Mouse (Mus musculus): ENCODE results near the gene Hoxd12. TPM values are rescaled to one million over a fixed set of nuclear protein-coding genes. Genes with fewer than 3 reads are reported as not detected.
A peak's percentile ranks its signal among the peaks of the same experiment; 100 is the strongest.

The Hoxd12 gene
- polyA plus RNA-seq, 2 experiments, result 0.10 TPM; not detected in 1

DNA sequence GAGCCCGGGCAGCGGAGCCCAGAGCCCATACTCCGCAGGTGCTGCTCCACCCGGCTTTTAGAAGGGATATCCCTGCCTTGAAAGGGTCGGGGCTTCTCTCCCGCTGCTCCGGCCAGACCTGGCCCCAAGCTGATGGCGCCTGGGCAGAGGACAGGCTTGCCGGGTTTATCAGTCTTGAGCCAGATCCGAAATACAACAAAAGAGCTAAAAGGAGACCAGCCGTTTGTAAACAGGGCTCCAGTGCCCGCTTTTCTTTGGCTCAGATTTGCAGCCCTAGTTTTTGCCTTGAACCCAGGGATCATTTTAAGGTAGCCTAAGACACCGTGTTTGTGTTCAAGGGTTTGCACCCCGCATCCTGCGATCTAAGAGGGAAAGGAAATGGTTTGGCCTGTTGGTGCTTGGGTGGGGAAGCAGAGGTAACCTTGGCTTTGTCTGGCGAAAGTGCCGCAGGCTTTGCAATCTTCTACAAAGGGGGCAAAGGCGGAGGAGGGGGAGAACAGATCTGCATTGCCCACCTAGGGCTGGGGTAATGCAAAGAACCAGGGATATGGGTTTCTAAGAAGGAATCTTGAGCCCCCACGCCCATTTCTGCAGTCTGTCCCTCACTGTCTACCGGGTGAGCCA is 18.1 kb downstream of the Hoxd12 start:
- Histone ChIP-seq H3K4me2 (ENCODE audit: low read depth) (no peak overlapping the region), H3K9me3 (ENCODE audit: control insufficient read depth, low read length) (no peaks in the 10 kb centered on the region), H3K9ac (replicated peaks) (no peak overlapping the region), H3K27ac (no peak overlapping the region), H3K4me1 (replicated peaks; ENCODE audit: control insufficient read depth in 2 of 2, insufficient read depth in 2 of 2, low read length in 1 of 2) (no peaks in the 10 kb centered on the region), H3K27me3 (ENCODE audit: control insufficient read depth, insufficient read depth, low read length) (peaks cover 100% of the 10 kb centered on the region), H3K4me3 (ENCODE audit: insufficient read depth in 1 of 2, low read depth in 2 of 2, low read length in 2 of 2) (no peak overlapping the region), H3K36me3 (replicated peaks; ENCODE audit: control insufficient read depth, insufficient read depth, low read depth) (no peaks in the 10 kb centered on the region)
- no peak for DNase-seq (ENCODE audit: low read depth in 3 of 3, low spot score in 3 of 3)
- WGBS (ENCODE audit: insufficient replicate concordance), result 2% methylated on average over 20 of the region's 20 CpGs
- no peak for TF ChIP-seq CTCF (IDR thresholded peaks at IDR 0.05; ENCODE audit: low read depth)
- no peak for TF ChIP-seq EP300 (IDR thresholded peaks at IDR 0.05; ENCODE audit: low read depth)
- no peak for ATAC-seq (ENCODE audit: insufficient read depth)

DNA sequence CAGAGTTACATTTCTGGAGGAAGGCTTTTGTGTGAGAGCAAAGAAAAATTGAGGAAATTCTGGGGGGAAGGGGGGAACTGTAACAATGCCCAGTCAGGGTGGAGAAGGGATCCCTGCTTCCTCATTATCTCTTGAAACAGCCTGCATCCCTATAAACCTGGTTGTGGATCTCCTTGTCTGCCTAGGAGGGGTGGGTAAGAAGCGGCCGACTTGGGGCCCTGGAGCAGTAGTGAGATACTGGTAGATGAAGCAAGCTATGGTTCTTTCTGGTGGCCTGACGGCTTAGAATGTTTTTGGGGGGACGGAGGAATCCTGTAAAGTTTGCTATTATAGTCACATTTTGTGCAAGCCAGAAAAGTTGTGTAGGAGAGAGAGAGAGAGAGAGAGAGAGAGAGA is 18.6 kb downstream of the Hoxd12 start:
- ATAC-seq (ENCODE audit: insufficient read depth) (no peak), DNase-seq (ENCODE audit: low read depth in 3 of 3, low spot score in 3 of 3) (no peak)
- no peak overlapping the region for H3K27ac ChIP-seq
- no peaks in the 10 kb centered on the region for H3K4me1 ChIP-seq (replicated peaks; ENCODE audit: control insufficient read depth in 2 of 2, insufficient read depth in 2 of 2, low read length in 1 of 2)
- no peak overlapping the region for H3K4me3 ChIP-seq (ENCODE audit: insufficient read depth in 1 of 2, low read depth in 2 of 2, low read length in 2 of 2)
- TF ChIP-seq EP300 (IDR thresholded peaks at IDR 0.05; ENCODE audit: low read depth), result no peak
- TF ChIP-seq CTCF (IDR thresholded peaks at IDR 0.05; ENCODE audit: low read depth), result no peak
- H3K27me3 ChIP-seq (ENCODE audit: control insufficient read depth, insufficient read depth, low read length), result peaks cover 100% of the 10 kb centered on the region
- H3K4me2 ChIP-seq (ENCODE audit: low read depth), result no peak overlapping the region
- H3K36me3 ChIP-seq (replicated peaks; ENCODE audit: control insufficient read depth, insufficient read depth, low read depth), result no peaks in the 10 kb centered on the region
- 10% methylated on average over 4 of the region's 4 CpGs for WGBS (ENCODE audit: insufficient replicate concordance)
- no peak overlapping the region for H3K9ac ChIP-seq (replicated peaks)
- no peaks in the 10 kb centered on the region for H3K9me3 ChIP-seq (ENCODE audit: control insufficient read depth, low read length)

DNA sequence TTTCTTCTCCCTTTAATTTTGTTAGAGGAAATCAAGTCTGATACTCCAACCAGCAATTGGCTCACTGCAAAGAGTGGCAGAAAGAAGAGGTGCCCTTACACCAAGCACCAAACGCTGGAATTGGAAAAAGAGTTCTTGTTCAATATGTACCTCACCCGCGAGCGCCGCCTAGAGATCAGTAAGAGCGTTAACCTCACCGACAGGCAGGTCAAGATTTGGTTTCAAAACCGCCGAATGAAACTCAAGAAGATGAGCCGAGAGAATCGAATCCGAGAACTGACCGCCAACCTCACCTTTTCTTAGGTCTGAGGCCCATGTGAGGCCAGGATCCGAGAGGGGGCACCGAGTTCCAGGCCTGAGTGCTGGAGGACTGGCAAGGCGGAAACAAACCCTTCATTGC is 19.3 kb downstream of the Hoxd12 start:
- Histone ChIP-seq H3K9ac (replicated peaks) (no peak overlapping the region), H3K4me1 (replicated peaks; ENCODE audit: control insufficient read depth in 2 of 2, insufficient read depth in 2 of 2, low read length in 1 of 2) (no peaks in the 10 kb centered on the region), H3K27me3 (ENCODE audit: control insufficient read depth, insufficient read depth, low read length) (peaks cover 100% of the 10 kb centered on the region), H3K36me3 (replicated peaks; ENCODE audit: control insufficient read depth, insufficient read depth, low read depth) (no peaks in the 10 kb centered on the region), H3K9me3 (ENCODE audit: control insufficient read depth, low read length) (no peaks in the 10 kb centered on the region), H3K27ac (no peak overlapping the region), H3K4me3 (ENCODE audit: insufficient read depth in 1 of 2, low read depth in 2 of 2, low read length in 2 of 2) (no peak overlapping the region), H3K4me2 (ENCODE audit: low read depth) (no peak overlapping the region)
- DNase-seq (ENCODE audit: low read depth in 3 of 3, low spot score in 3 of 3) (peak in 1 of 3 experiments; percentile 13), ATAC-seq (ENCODE audit: insufficient read depth) (no peak)
- 3% methylated on average over 16 of the region's 16 CpGs for WGBS (ENCODE audit: insufficient replicate concordance)
- TF ChIP-seq EP300 (IDR thresholded peaks at IDR 0.05; ENCODE audit: low read depth) (no peak), CTCF (IDR thresholded peaks at IDR 0.05; ENCODE audit: low read depth) (peak; percentile 31; the same call in 1 of the 2 replicates)

DNA sequence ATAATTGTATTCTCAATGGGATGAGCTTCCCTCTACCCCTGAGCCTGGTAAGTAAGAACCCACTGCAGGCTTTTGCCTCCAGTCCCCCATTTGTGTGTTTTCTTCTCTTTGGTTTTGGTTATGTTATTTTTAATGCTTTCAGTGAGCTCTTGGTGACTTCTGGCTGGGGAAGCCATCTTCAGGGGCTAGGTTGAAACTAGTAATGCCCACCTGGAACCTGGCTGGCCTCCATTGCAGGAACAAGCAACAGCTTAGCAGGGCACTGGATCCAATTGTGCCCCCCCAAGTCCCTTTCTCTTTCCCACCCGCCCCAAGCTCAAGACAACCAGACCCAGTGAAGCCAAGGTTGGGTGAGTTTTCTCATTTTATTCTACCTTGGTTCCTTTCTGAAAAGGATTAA is 20.6 kb downstream of the Hoxd12 start:
- H3K4me3 ChIP-seq (ENCODE audit: insufficient read depth in 1 of 2, low read depth in 2 of 2, low read length in 2 of 2), result no peak overlapping the region
- no peak for ATAC-seq (ENCODE audit: insufficient read depth)
- no peak overlapping the region for H3K9ac ChIP-seq (replicated peaks)
- H3K27ac ChIP-seq, result no peak overlapping the region
- WGBS (ENCODE audit: insufficient replicate concordance), result 6% methylated on average over 1 of the region's 1 CpGs
- DNase-seq (ENCODE audit: low read depth in 3 of 3, low spot score in 3 of 3), result no peak
- H3K27me3 ChIP-seq (ENCODE audit: control insufficient read depth, insufficient read depth, low read length), result peaks cover 100% of the 10 kb centered on the region
- H3K4me2 ChIP-seq (ENCODE audit: low read depth), result no peak overlapping the region
- H3K4me1 ChIP-seq (replicated peaks; ENCODE audit: control insufficient read depth in 2 of 2, insufficient read depth in 2 of 2, low read length in 1 of 2), result no peaks in the 10 kb centered on the region
- no peaks in the 10 kb centered on the region for H3K9me3 ChIP-seq (ENCODE audit: control insufficient read depth, low read length)
- no peaks in the 10 kb centered on the region for H3K36me3 ChIP-seq (replicated peaks; ENCODE audit: control insufficient read depth, insufficient read depth, low read depth)
- TF ChIP-seq CTCF (IDR thresholded peaks at IDR 0.05; ENCODE audit: low read depth) (no peak), EP300 (IDR thresholded peaks at IDR 0.05; ENCODE audit: low read depth) (no peak)

- Histone ChIP-seq H3K4me2 (ENCODE audit: low read depth) (no peak overlapping the region), H3K36me3 (replicated peaks; ENCODE audit: control insufficient read depth, insufficient read depth, low read depth) (no peaks in the 10 kb centered on the region), H3K4me1 (replicated peaks; ENCODE audit: control insufficient read depth in 2 of 2, insufficient read depth in 2 of 2, low read length in 1 of 2) (no peaks in the 10 kb centered on the region), H3K9ac (replicated peaks) (no peak overlapping the region), H3K27ac (no peak overlapping the region), H3K27me3 (ENCODE audit: control insufficient read depth, insufficient read depth, low read length) (peaks cover 100% of the 10 kb centered on the region), H3K9me3 (ENCODE audit: control insufficient read depth, low read length) (no peaks in the 10 kb centered on the region), H3K4me3 (ENCODE audit: insufficient read depth in 1 of 2, low read depth in 2 of 2, low read length in 2 of 2) (no peak overlapping the region)
- DNase-seq (ENCODE audit: low read depth in 3 of 3, low spot score in 3 of 3) (no peak), ATAC-seq (ENCODE audit: insufficient read depth) (no peak)
- 10% methylated on average over 7 of the region's 7 CpGs for WGBS (ENCODE audit: insufficient replicate concordance)
- TF ChIP-seq EP300 (IDR thresholded peaks at IDR 0.05; ENCODE audit: low read depth), result no peak
- no peak for TF ChIP-seq CTCF (IDR thresholded peaks at IDR 0.05; ENCODE audit: low read depth)
Observed at GRCm38 (mm10) chr2:74695813-74696430, 21.1 kb downstream of the Hoxd12 start.
